Mouse (Mus musculus): ENCODE results near the gene Magi2.
"Not testable (repeated sequence)": the region's sequence is repeated elsewhere in the genome, so short reads cannot be mapped to it uniquely, and the experiment has no call there.

The Magi2 gene

DNA sequence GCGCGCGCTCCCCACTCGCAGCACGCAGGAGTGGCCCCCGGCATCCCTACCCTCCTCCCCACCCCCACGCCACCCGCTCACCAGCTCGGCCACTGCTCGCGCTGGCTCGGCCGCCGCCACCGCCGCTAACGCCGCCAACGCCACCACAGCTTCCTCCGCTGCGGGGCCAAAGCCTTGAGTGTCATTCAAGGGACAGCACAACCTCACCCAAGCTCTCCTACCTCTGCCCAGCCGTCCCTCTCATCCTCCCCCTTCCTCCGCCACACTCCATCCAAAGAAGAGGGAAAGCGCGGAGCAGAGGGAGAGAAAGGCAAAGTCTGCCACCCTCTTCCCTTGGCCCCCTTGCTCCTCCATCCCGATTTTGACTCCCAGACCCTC, at the start of gene Magi2:
Gene Magi2 (plus strand): TSS at position 171 of the 378 bp plus-strand sequence.
- no peak for DNase-seq (ENCODE audit: low read depth in 1 of 2, low spot score in 2 of 2)

DNA sequence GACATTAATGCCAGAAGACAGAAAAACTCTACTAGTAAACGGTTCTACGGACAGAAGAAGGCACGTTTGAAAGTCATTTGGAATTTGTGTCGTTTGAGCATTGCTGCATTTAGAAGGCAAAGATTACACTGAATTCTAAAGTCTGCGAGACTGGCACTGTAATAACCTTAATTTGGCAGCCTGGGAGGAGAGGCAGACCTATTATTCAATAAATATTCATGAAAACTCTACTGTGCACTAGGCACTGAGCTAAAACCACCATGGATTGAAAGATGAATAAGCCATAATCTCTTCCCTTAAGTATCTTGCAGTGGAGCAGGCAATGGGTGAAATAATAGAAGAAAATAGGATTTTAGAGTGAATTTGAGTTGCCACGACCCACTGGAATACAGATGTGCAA, 48.2 kb upstream of the Magi2 start:
- DNase-seq (ENCODE audit: low read depth in 1 of 2, low spot score in 2 of 2) = no peak

DNA sequence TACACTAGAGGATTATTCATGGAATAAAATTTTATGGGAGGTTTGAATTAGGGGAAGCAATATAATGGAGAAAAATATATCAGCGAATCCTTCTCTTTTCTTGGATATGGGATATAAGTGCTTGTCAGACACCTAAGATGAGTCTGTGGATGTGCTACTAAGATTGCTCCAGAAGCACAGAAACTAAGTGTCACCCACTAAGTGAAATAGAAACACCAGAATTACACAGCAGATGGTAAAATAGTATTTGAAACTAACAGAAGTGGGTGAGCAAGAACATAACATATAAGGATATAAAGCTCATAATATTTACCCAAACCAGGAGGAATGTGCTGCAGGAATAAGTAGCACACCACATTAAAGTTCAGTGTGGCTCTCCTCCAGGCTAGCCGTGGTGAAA, 40.7 kb upstream of the Magi2 start:
- DNase-seq (ENCODE audit: low read depth in 1 of 2, low spot score in 2 of 2) = no peak

DNA sequence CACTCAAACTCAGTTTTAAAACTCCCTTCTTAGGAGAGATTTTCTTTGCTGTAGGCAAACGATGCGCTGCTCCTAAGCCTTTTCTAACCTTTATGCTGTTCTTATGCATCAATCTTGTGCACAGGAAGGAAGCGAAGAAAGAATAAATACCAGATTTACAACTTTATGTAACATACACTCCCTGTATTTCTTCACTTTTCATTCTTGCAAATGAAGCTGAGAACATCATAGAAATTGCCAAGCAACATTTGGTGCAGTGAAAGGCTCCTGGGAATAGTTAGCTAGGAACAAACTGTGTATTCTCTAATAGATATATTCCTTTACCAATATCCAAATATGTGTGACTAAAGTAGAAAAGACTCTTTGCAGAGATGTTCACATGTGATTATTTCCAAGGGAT, 15.2 kb upstream of the Magi2 start:
- no peak for DNase-seq (ENCODE audit: low read depth in 1 of 2, low spot score in 2 of 2)

DNA sequence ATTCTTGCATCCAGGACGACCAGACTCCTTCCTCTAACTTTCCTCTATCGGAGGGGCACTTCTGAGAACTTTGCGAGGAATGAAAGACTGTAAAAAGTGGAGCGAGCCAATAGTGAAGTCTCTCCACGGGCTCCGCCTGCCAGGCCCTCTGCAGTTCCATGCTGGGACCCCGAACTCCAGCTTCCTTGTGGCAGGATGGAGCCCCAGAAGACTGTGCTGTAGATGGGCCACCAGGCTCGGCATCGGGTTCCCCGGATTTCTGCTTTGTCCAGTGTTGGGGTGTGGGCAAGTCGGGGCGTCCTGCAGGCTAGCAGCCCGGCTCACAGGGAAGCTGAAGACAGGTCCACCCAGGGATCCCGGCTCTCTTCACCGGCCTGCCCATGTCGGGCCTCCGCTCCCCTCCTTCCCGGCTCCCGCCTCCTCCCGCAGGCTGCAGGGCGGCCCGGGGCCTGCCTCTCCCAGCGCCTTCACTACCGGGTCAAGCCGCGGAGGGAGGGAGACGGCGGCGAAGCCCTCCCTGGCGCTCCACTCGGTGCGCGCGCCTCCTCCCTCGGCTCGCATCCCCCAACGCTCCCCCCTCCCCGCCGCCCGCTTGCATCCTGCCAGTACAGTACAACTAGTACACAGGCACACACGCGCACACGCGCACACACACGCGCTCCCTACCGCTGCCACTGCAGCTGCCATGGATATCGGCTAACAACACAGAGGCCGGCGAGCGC, 531 bp upstream of the Magi2 start:
- no peak for DNase-seq (ENCODE audit: low read depth in 1 of 2, low spot score in 2 of 2)

DNA sequence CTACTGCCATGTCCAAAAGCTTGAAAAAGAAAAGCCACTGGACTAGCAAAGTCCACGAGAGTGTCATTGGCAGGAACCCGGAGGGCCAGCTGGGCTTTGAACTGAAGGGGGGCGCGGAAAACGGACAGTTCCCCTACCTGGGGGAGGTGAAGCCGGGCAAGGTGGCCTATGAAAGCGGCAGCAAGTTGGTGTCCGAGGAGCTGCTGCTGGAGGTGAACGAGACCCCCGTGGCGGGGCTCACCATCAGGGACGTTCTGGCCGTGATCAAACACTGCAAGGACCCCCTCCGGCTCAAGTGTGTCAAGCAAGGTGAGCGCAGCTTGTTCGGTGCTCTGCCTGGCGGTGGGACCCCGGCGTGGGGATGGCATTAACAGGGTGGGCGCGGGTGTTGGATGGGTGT, 445 bp downstream of the Magi2 start:
- no peak for DNase-seq (ENCODE audit: low read depth in 1 of 2, low spot score in 2 of 2)

DNA sequence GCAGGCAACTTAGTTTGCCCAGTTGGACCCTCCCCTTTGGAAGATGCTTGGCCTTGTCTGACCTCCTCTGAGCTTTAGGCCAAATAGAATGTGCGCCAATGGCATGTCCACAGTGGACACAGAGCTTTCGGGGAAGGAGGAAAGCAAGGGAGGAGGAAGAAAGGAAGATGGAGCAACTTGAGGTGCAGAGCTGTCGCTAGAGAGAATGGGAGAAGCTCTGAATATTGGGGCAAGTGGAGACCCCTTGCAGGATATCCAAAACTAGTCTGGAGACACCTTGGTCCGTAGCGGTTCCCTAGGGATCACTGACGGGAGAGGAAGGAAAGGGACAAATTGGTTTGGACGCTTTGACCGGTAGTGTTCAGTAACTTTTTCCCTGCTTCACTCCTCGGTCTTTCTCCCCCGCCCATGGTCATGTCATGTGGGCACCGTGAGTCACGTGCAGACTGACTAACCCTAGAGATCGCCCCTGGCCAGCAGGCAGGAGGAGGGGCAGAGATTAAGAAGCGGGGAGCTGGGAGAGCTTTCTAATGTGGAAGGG, 1.0 kb downstream of the Magi2 start:
- no peak for DNase-seq (ENCODE audit: low read depth in 1 of 2, low spot score in 2 of 2)

DNA sequence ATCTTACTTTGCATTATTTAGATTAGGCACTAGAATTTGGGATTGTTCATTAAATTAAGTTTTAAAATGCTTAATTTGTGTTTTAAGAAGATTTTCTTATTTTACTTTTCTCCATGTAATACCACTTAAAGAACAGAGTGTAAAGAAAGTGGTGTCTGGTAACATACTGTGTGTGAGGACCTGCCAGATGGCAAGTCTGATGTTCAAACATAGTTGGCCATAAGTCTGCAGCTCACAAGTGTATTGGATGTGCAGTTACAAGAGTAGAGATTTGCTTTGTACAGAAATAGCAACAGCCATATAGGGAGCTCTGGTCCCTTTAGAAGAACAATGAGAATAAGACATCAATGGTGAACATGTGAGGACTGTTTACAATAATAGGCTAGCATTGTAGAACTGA, 15.0 kb downstream of the Magi2 start:
- DNase-seq (ENCODE audit: low read depth in 1 of 2, low spot score in 2 of 2) = no peak

DNA sequence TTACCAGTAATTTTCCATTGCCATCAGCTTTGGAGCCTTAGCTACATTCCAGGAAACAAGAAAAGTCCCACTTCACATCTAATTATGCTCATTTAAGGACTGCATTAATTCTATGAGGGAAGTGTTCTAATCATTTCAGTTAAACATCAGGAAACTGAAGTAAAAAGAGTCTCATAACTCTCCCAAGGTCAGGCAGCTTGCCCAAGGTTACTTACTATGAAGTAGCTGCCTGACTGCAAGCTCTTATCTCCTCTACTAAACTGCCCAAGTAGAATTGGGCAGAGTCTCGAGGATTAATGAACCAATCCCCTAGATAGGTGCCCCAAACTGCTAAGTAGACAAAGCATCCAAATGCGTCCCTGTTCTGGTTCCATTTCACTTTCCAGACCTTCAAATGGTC, 19.6 kb downstream of the Magi2 start:
- no peak for DNase-seq (ENCODE audit: low read depth in 1 of 2, low spot score in 2 of 2)

DNA sequence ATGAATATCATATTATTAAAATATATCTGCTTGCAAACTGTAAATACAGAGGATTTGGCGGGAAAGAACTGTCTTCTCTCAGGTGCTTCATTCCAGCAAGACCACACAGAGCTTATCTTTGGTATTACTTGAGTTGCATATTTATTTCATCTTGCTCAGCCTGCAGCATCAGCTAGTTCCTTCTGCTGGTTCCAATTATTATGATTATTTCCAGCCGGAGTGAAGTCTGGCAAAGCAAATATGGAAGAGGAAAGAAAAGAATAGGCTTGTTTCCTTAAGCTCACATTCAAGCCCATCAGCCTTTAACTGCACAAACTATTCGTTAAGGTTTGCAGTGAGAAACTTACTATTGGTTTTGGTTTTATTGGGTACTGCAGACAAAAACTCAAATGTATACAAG, 20.4 kb downstream of the Magi2 start:
- no peak for DNase-seq (ENCODE audit: low read depth in 1 of 2, low spot score in 2 of 2)

DNA sequence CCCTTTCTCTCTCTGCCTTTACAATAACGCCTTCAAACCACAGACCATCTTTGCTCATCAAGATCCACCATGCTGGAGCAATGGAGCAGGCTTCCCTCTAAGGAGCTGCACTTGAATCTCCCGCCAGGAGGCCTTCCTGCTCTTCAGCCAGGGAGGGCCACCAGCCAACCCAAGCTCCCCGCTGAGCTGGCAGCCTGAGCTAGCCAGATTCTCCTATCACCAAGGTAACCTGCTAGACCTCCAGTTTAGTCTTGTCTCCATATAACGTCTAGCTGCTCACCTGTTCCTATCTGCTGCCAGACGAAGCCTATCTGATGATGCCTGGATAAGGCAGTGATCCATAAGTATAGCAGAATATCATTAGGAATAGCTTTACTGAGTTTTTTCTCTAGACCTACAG, 36.0 kb downstream of the Magi2 start:
- DNase-seq (ENCODE audit: low read depth in 1 of 2, low spot score in 2 of 2) = no peak

DNA sequence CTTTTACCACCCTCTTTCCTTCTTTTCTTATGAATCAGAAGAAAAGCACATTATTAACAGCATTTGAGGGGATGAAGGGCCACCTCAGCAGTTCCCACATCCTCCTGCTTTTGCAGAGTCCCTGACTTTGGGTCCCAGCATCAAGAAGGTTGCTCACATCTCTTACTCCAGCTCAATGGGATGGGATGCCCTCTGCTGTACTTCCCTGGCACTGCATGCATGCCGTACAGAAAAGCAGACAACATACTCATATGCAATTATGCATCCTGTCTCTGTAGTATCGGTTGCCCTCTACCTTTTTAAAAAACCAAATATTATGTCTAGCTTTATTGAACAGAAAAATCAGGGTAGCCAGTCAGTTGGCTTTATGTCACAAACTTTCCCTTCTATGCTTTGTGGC, 37.8 kb downstream of the Magi2 start:
- no peak for DNase-seq (ENCODE audit: low read depth in 1 of 2, low spot score in 2 of 2)

DNA sequence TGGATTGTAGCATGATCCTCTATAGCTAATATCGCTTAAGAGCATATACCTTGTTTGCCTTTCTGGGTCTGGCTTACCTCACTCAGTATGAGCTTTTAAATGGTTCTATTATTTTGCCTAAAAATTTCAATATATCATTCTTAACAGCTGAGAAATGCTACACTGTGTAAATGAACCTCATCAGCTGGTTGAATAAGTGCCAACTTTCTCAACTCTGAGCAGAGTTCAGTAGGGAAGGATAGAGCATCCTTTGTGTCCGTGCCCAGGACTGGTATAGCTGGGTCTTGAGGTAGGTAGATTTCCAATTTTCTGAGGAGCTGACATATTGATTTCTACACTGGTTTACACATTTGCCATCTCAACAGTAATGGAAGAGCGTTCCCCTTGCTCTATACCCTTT, 65.7 kb downstream of the Magi2 start:
- DNase-seq (ENCODE audit: low read depth in 1 of 2, low spot score in 2 of 2) = no peak

DNA sequence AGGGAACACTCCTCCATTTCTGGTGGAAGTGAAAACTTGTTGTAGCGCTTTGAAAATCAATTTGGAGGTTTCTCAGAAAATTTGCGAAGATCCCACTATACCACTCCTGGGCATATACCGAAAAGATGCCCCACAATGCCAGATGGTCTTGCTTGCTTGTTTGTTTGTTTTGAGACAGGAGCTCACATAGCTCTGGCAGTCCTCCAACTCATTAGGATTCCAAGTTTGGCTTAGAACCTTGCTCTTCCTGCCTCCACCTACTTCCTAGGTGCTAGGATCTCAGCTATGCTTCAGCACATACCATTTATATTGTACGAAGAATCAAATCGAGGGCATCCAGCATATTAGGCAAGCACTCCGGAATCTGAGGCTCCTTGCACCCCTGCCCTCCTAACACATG, 79.8 kb downstream of the Magi2 start:
- DNase-seq (ENCODE audit: low read depth in 1 of 2, low spot score in 2 of 2) = no peak

DNA sequence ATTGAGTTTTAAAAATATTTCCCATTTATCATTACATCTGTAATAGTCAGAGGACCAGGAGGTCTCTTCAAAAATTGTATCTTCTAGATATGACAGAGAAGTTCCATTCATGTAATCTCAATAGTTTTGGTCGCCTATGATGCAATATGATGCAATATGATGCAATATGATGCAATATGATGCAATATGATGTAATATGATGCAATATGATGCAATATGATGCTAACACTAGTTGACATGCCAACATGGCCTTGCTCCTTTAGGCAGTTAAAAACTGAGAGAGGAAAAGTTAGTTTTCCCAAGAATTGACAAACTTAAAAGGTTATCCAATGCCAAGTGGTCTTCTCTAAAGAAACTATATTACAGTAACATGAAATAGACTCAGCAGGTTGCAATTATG, 83.0 kb downstream of the Magi2 start:
- DNase-seq (ENCODE audit: low read depth in 1 of 2, low spot score in 2 of 2) = no peak

DNA sequence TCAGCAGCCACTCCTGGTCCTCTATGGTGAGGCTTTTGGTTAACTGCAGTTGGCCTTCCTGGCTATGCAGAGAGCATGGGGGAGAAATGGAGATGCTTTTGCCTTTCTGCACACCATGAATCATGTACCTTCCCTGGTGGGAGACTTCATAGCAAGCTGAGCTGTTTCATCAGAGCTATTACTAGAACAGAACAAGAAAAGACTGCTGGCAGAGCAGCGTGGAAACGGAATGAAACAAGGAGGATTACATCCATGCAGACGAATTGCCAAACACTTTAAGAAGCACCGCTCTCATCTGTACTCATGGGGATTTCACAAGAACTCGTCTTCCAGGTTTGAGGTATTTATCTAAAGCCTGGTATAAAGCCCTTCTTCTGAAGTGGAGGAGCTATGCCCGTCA, 95.7 kb downstream of the Magi2 start:
- DNase-seq (ENCODE audit: low read depth in 1 of 2, low spot score in 2 of 2) = no peak

DNA sequence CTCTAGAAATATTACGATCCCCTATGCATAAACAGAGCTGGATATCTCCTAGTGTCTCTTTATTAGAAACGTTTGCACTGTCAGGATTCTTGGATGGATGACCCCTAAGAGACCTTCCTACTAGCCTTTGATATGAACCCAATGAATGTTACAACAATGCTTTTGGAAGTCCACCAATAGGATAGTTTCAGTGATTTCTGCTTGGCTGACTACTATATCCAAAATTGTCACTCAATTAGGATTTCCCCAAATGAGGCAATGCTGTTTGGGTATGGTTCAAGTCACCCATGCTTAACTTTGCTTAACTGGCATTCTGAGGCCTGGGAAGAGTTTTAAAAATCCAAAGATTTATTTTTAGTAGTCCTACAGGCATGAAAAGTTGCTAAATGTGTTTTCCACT, 110.7 kb downstream of the Magi2 start:
- DNase-seq (ENCODE audit: low read depth in 1 of 2, low spot score in 2 of 2) = no peak

DNA sequence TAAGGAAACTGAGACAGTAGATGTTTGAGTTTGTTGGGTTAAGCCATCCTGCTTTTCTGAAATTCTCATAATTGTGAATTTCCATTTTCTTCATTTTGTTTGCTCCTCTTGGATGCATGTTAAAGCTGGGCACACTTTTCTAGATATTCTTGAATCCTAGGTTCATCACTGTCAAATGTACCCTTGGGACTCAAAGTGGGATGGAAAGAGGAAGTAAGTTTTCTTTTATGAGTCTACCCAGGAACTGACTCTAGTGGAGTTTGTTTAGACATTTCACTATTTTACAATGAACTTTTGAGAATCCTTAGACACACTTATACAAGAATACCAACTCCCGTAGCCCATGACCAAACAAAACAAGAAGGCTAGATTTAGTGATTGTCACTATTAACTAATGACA, 141.3 kb downstream of the Magi2 start:
- DNase-seq (ENCODE audit: low read depth in 1 of 2, low spot score in 2 of 2) = no peak

DNA sequence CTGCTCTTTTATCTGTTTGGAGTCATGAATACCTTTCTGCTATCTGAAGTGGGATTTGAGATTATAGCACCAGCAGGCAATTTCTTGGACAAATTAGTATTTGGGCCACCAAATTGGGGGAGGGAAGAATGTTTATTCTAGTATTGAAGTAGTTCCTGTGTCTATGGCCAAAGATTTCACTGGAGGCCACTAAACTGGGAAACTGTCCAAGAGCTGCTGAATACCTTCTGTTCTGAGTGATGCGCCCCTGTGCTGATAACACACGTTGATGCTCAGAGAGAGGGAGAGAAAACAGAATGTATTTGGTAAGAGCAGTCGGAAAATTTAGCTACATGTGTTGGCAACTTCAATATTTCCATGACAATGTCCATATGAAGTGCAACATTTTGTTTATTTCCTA, 169.0 kb downstream of the Magi2 start:
- DNase-seq (ENCODE audit: low read depth in 1 of 2, low spot score in 2 of 2) = no peak

DNA sequence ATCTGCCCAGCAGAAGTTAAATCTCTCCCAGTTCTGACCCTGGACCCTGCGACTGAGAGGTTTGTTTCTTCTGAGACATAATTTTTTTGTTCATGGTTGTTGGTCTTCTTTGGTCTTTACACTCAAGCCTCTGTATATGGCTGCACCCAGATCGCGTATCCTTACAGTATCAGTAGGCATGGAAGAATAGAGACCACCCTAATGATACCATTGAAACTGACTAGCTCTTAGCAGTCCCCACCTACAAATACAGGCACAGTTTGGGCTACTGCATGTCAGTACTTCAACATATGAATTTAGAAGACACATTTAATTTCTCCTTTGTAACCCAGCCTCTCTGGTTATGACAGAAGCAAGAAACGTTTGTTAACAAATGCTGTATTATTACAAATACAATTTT, 173.5 kb downstream of the Magi2 start:
- no peak for DNase-seq (ENCODE audit: low read depth in 1 of 2, low spot score in 2 of 2)

DNA sequence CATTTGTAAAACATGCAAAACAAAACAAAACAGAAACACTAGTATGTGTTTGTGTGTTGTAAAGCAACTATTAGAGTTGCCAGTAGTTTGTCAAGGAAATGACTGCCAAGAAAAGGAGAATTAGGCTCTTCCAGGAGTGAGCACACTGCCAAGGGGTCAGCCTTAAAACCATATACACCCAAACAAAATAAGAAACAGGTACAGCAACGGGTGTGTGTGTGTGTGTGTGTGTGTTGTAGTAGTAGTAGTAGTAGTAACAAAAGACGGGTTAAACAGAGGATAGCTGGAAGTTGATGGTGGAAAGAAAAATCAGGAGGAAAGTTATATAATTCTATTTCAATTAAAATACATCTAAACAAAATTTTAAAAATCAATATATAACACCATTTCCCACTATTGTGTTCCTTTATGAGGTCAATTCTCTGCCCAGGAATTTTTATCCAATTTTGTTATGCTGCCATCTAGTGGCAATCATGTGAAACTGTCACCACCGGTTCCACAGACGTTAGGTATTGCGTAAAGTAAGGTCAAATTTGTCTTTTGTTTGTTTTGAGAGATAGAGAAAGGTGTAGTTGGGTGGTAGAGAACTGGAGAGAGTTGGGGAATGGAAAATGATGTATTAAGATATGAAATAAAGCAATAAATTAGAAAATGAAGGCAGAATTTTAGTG, 174.0 kb downstream of the Magi2 start:
- DNase-seq (ENCODE audit: low read depth in 1 of 2, low spot score in 2 of 2) = no peak

DNA sequence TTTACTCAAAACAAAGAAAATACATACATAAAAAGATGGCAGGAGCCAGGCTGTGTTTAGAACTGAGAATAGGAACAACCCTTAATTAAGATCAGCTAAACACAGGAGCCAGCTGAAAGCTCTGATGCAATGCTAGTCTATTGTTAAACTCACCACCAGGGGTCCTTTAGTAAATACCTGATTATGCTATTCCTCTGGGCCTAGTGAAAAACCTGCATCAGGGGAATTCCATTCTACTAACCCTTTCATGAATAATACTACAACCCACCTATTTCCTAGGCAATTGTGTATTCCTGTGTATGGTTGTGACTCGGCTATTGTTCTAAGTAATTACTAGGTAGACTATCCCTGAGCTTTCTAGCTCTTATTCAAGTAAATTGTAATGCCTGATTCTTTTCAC, 177.4 kb downstream of the Magi2 start:
- not testable (repeated sequence) for DNase-seq (ENCODE audit: low read depth in 1 of 2, low spot score in 2 of 2)

DNA sequence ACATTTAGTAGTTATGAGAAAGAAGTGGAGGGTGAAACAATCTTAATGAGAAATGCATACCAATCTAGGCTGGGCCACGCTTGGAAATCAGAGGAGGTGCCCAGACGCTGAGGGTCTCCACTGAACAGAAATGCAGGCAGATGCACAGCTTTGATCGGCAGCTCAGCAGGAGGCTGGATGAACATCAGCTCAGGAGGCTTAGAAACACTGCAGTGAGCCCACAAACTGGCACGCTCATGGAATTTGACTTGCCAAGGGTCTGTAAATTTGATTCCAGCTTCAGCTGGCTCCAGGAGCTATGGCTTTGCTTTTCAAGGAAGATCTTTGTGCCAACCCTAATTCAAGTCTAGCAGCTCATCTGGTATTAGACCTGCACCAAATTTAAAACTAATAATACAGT, 187.7 kb downstream of the Magi2 start:
- no peak for DNase-seq (ENCODE audit: low read depth in 1 of 2, low spot score in 2 of 2)
